Mouse (Mus musculus) G1E (cell line): ENCODE results near the gene Slc3a2. TPM values are rescaled to one million over a fixed set of nuclear protein-coding genes. Genes with fewer than 3 reads are reported as not detected.

Experiments used
- ATAC-seq: 2 replicates; pipeline ENCODE4 v1.8.0; 2016; ENCODE audit warnings: mild to moderate bottlenecking; ENCODE audit not compliant: insufficient number of reproducible peaks, poor library complexity, low FRiP score, severe bottlenecking; ENCODE audit errors: extremely low read depth
- DNase-seq: peaks from one replicate; pipeline ENCODE4 v3.0.0; 2012; ENCODE audit warnings: low spot score
- H3K27me3 ChIP-seq: 2 replicates; pipeline ENCODE4 v1.6.1; 2012; ENCODE audit warnings: mild to moderate bottlenecking, low read length, inconsistent platforms; ENCODE audit not compliant: insufficient read depth
- H3K36me3 ChIP-seq: replicated peaks from 2 replicates; pipeline ENCODE3; 2012; ENCODE audit warnings: mild to moderate bottlenecking, inconsistent platforms
- H3K4me1 ChIP-seq: 2 replicates; pipeline ENCODE4 v1.6.1; 2012; ENCODE audit warnings: low read depth, low read length, inconsistent platforms, mixed read lengths; ENCODE audit not compliant: insufficient read depth
- H3K4me3 ChIP-seq: 2 replicates; pipeline ENCODE4 v1.5.1; 2012; ENCODE audit warnings: low read depth, mild to moderate bottlenecking, inconsistent platforms, low read length, moderate library complexity, mixed read lengths
- H3K9me3 ChIP-seq: replicated peaks from 2 replicates; pipeline ENCODE4 v1.6.1; 2012; ENCODE audit warnings: inconsistent platforms
- CTCF ChIP-seq: IDR thresholded peaks from 2 replicates; pipeline ENCODE4 v1.5.1; 2012; ENCODE audit warnings: low read depth, low read length, inconsistent platforms, mixed read lengths
- GATA1 ChIP-seq: IDR thresholded peaks from 2 replicates; pipeline ENCODE4 v1.6.1; 2012; ENCODE audit warnings: borderline replicate concordance, low read length, inconsistent platforms, mixed read lengths
- GATA2 ChIP-seq: IDR thresholded peaks from 2 replicates; pipeline ENCODE4 v1.6.1; 2012; ENCODE audit warnings: low read depth, low read length, inconsistent platforms, borderline replicate concordance
- POLR2AphosphoS5 ChIP-seq: IDR thresholded peaks from 2 replicates; pipeline ENCODE4 v1.6.1; 2012; ENCODE audit warnings: low read depth, low read length, inconsistent platforms; ENCODE audit not compliant: insufficient replicate concordance
- TAL1 ChIP-seq: conservative IDR thresholded peaks from 2 replicates; pipeline ENCODE4 v1.6.1; 2012; ENCODE audit warnings: low read depth, low read length, inconsistent platforms, mixed read lengths
- polyA plus RNA-seq: library from polyadenylated mRNA; stranded (reverse); fragments of >175 nt; gene quantifications from 2 replicates; pipeline ENCODE4 v1.2.3, GENCODE M21; 2012
- total RNA-seq, 2 experiments: library from RNA; stranded (forward) in 1 of 2; stranded (reverse) in 1 of 2; fragments of 200-1000 nt in 1 of 2; fragments of >200 nt in 1 of 2; fragmentation: Nextera tagmentation in 1 of 2; gene quantifications; 2 replicates each; pipeline ENCODE4 v1.2.3; 2014 to 2017

Gene Slc3a2
- total and polyA plus RNA-seq, 3 experiments: 232 to 317 (median 282) TPM

GRCm38 (mm10) chr19:8715868-8716766, 7.1 kb downstream of the Slc3a2 start:
- no peak overlapping the region for H3K4me3 ChIP-seq
- no peaks in the 10 kb centered on the region for H3K9me3 ChIP-seq
- no peak for TF ChIP-seq GATA2
- TF ChIP-seq CTCF: no peak
- TF ChIP-seq GATA1: no peak
- 0 out of 2 replicates have a peak, but pooled peaks have one; percentile 18 for TF ChIP-seq TAL1
- DNase-seq (no peak), ATAC-seq (no peak)
- peaks cover 30% of the 10 kb centered on the region for H3K36me3 ChIP-seq
- H3K4me1 ChIP-seq: peaks cover 68% of the 10 kb centered on the region
- no peaks in the 10 kb centered on the region for H3K27me3 ChIP-seq

- H3K36me3 ChIP-seq: peaks cover 36% of the 10 kb centered on the region
- no peaks in the 10 kb centered on the region for H3K27me3 ChIP-seq
- H3K4me3 ChIP-seq: peak overlapping the region; percentile 92; the same call in 1 of the 2 replicates
- no peaks in the 10 kb centered on the region for H3K9me3 ChIP-seq
- H3K4me1 ChIP-seq: peaks cover 69% of the 10 kb centered on the region
- peak; percentile 50 for DNase-seq
- TF ChIP-seq POLR2AphosphoS5 (no peak), TAL1 (peak; percentile 97), CTCF (no peak), GATA1 (no peak), GATA2 (no peak)
- peak; percentile 55 for ATAC-seq
Observed at GRCm38 (mm10) chr19:8714653-8715481, 8.3 kb downstream of the Slc3a2 start.

- Histone ChIP-seq H3K4me1 (peaks cover 73% of the 10 kb centered on the region), H3K27me3 (no peaks in the 10 kb centered on the region), H3K36me3 (peaks cover 41% of the 10 kb centered on the region), H3K9me3 (no peaks in the 10 kb centered on the region), H3K4me3 (peak overlapping the region; percentile 92)
- no peak for TF ChIP-seq GATA2
- ATAC-seq: no peak
- DNase-seq: no peak
Observed at GRCm38 (mm10) chr19:8713997-8714652, 9.0 kb downstream of the Slc3a2 start.

GRCm38 (mm10) chr19:8713306-8713996, 9.7 kb downstream of the Slc3a2 start:
- Histone ChIP-seq H3K4me1 (peaks cover 73% of the 10 kb centered on the region), H3K9me3 (no peaks in the 10 kb centered on the region), H3K27me3 (no peaks in the 10 kb centered on the region), H3K4me3 (peak overlapping the region; percentile 92), H3K36me3 (peaks cover 48% of the 10 kb centered on the region)
- DNase-seq (peak; percentile 82), ATAC-seq (peak; percentile 51)
- TF ChIP-seq GATA1: no peak
- no peak for TF ChIP-seq TAL1
- no peak; the same call in 1 of the 2 replicates for TF ChIP-seq POLR2AphosphoS5
- TF ChIP-seq CTCF: peak; percentile 60; the same call in 1 of the 2 replicates
- TF ChIP-seq GATA2: no peak

GRCm38 (mm10) chr19:8712870-8713305, 10.3 kb downstream of the Slc3a2 start:
- DNase-seq (peak; percentile 68), ATAC-seq (peak; percentile 51; the same call in 1 of the 2 replicates)
- H3K9me3 ChIP-seq: no peaks in the 10 kb centered on the region
- H3K4me3 ChIP-seq: peak overlapping the region; percentile 92
- no peak for TF ChIP-seq CTCF
- TF ChIP-seq POLR2AphosphoS5: no peak
- no peak for TF ChIP-seq GATA1
- no peak for TF ChIP-seq TAL1
- no peak for TF ChIP-seq GATA2
- peaks cover 75% of the 10 kb centered on the region for H3K4me1 ChIP-seq
- H3K27me3 ChIP-seq: no peaks in the 10 kb centered on the region
- H3K36me3 ChIP-seq: peaks cover 53% of the 10 kb centered on the region
